Mouse (Mus musculus) midbrain, embryonic 12.5 days (tissue): ENCODE measurements at regions not wholly inside any gene's neighbourhood (a gene's known extent, or its start where the extent isn't known, plus 50 kb on each side); places are given as distances from the start of the nearest gene placed in this dataset. TPM values are rescaled to one million over a fixed set of nuclear protein-coding genes. Genes with fewer than 3 reads are reported as not detected.

ENCODE experiments used
- ATAC-seq: fragments of 200-750 bp; cut with Nextera tagmentation; 2 replicates; pipeline ENCODE4 v1.8.0; 2017; ENCODE audit warnings: low read depth, moderate TSS enrichment, moderate library complexity; ENCODE audit not compliant: low FRiP score
- H3K27ac ChIP-seq: fragments of 300-500 bp; sonication (generic); replicated peaks from 2 replicates; pipeline ENCODE4 v1.5.1; 2016; ENCODE audit warnings: mild to moderate bottlenecking
- H3K27me3 ChIP-seq: fragments of 300-500 bp; sonication (generic); 2 replicates; pipeline ENCODE4 v1.6.1; 2016; ENCODE audit warnings: mild to moderate bottlenecking
- H3K36me3 ChIP-seq: fragments of 300-500 bp; sonication (generic); 2 replicates; pipeline ENCODE4 v1.6.1; 2016
- H3K4me1 ChIP-seq: fragments of 300-500 bp; sonication (generic); 2 replicates; pipeline ENCODE4 v1.6.1; 2016
- H3K4me2 ChIP-seq: fragments of 300-500 bp; sonication (generic); replicated peaks from 2 replicates; pipeline ENCODE4 v1.6.1; 2016; ENCODE audit warnings: mild to moderate bottlenecking, moderate library complexity
- H3K4me3 ChIP-seq: fragments of 300-500 bp; sonication (generic); 2 replicates; pipeline ENCODE4 v1.5.1; 2016; ENCODE audit warnings: mild to moderate bottlenecking
- H3K9ac ChIP-seq: fragments of 300-500 bp; sonication (generic); replicated peaks from 2 replicates; pipeline ENCODE4 v1.6.1; 2016; ENCODE audit warnings: mild to moderate bottlenecking, moderate library complexity
- H3K9me3 ChIP-seq: fragments of 300-500 bp; sonication (generic); 2 replicates; pipeline ENCODE4 v1.6.1; 2016; ENCODE audit warnings: mild to moderate bottlenecking
- WGBS: fragments of 180-500 bp; shearing (Covaris S2); methylation state at CpG from one replicate; pipeline ENCODE4 v1.1.7; 2016; 5-methylcytosine and 5-hydroxymethylcytosine counted together
- microRNA counts: library from miRNA; unstranded; fragments of <30 nt; microRNA quantifications from one replicate; lab custom pipeline; 2017
- microRNA-seq: library from miRNA; unstranded; fragments of <30 nt; microRNA quantifications from one replicate; pipeline ENCODE4, GENCODE M21; 2017

GRCm38 (mm10) chr1:137020528-137020927 is 60.3 kb upstream of the Nr5a2 start:
- Histone ChIP-seq H3K4me1 (no peaks in the 10 kb centered on the region), H3K27ac (no peak overlapping the region), H3K27me3 (no peaks in the 10 kb centered on the region), H3K4me3 (no peak overlapping the region), H3K4me2 (no peak overlapping the region), H3K9ac (no peak overlapping the region), H3K36me3 (no peaks in the 10 kb centered on the region), H3K9me3 (no peaks in the 10 kb centered on the region)
- WGBS, result 85% methylated on average over 1 of the region's 1 CpGs
- no peak for ATAC-seq

GRCm38 (mm10) chr1:137017642-137018041 is 57.4 kb upstream of the Nr5a2 start:
- no peak for ATAC-seq
- WGBS, result 90% methylated on average over 5 of the region's 5 CpGs
- Histone ChIP-seq H3K4me3 (no peak overlapping the region), H3K36me3 (no peaks in the 10 kb centered on the region), H3K9ac (no peak overlapping the region), H3K27ac (no peak overlapping the region), H3K27me3 (no peaks in the 10 kb centered on the region), H3K4me2 (no peak overlapping the region), H3K4me1 (no peaks in the 10 kb centered on the region), H3K9me3 (no peaks in the 10 kb centered on the region)

- Histone ChIP-seq H3K36me3 (no peaks in the 10 kb centered on the region), H3K4me3 (no peak overlapping the region), H3K4me2 (no peak overlapping the region), H3K27me3 (no peaks in the 10 kb centered on the region), H3K9ac (no peak overlapping the region), H3K27ac (no peak overlapping the region), H3K4me1 (no peaks in the 10 kb centered on the region), H3K9me3 (no peaks in the 10 kb centered on the region)
- ATAC-seq, result no peak
- WGBS, result 85% methylated on average over 9 of the region's 9 CpGs
Measured at GRCm38 (mm10) chr1:137010240-137010926, 50.1 kb upstream of the Nr5a2 start.

MicroRNAs in the stretch of these regions (microRNA counts, 519-probe panel; counts per million panel counts)
- 8,776 counts per million, percentile 92 among the panel's probes with 10 or more counts for microRNA mmu-miR-181a (lab: Ali Mortazavi, UCI)
- microRNA mmu-miR-181b+mmu-miR-181d (lab: Ali Mortazavi, UCI), result not detected

Small RNAs in the stretch of these regions (microRNA-seq; reads per million reads assigned to microRNA genes)
- gene Mir181a-1 (4,188 reads per million, percentile 88 among the genes with 10 or more reads in this experiment), gene Mir181b-1 (80.6 reads per million, percentile 48 among the genes with 10 or more reads in this experiment)
